Mouse (Mus musculus): ENCODE measurements around the gene Slc26a11. TPM values are rescaled to one million over a fixed set of nuclear protein-coding genes. Genes with fewer than 3 reads are reported as not detected.
"Not testable (repeated sequence)": the region's sequence is repeated elsewhere in the genome, so short reads cannot be mapped to it uniquely, and the experiment has no call there.

Slc26a11 gene
- total and polyA plus RNA-seq, 3 experiments: 1.4 to 3.3 (median 2.6) TPM

- TF ChIP-seq CTCF (conservative IDR thresholded peaks at IDR 0.05 in 1 of 2, IDR thresholded peaks at IDR 0.05 in 1 of 2; ENCODE audit: low read depth in 2 of 2, low read length in 2 of 2) (no peak), ZMIZ1 (IDR thresholded peaks at IDR 0.05; ENCODE audit: low read depth, low read length) (no peak), E2F4 (IDR thresholded peaks at IDR 0.05; ENCODE audit: insufficient replicate concordance, low read depth, low read length) (no peak), GABPA (IDR thresholded peaks at IDR 0.05; ENCODE audit: insufficient replicate concordance, low read depth, low read length) (no peak), JUN (IDR thresholded peaks at IDR 0.05; ENCODE audit: insufficient read depth, low read depth, low read length) (no peak), TCF12 (IDR thresholded peaks at IDR 0.05; ENCODE audit: low read depth, low read length) (peak; percentile 55; the same call in 1 of the 2 replicates), SMC3 (IDR thresholded peaks at IDR 0.05; ENCODE audit: low read depth, low read length) (no peak), ZC3H11A (IDR thresholded peaks at IDR 0.05; ENCODE audit: low read depth, low read length) (no peak), ELF1 (IDR thresholded peaks at IDR 0.05; ENCODE audit: low read depth, low read length) (peak; percentile 68), MAFK (IDR thresholded peaks at IDR 0.05; ENCODE audit: insufficient replicate concordance, low read length) (no peak), USF1 (IDR thresholded peaks at IDR 0.05; ENCODE audit: low read depth, low read length) (no peak), ZKSCAN1 (IDR thresholded peaks at IDR 0.05; ENCODE audit: borderline replicate concordance, low read depth, low read length) (no peak), HCFC1 (IDR thresholded peaks at IDR 0.05; ENCODE audit: low read depth, low read length) (0 out of 2 replicates have a peak, but pooled peaks have one; percentile 35), POLR2AphosphoS2 (IDR thresholded peaks at IDR 0.05; ENCODE audit: low read depth, low read length) (no peak), NELFE (IDR thresholded peaks at IDR 0.05; ENCODE audit: low read depth, low read length) (peak; percentile 39; the same call in 1 of the 2 replicates), IRF4 (IDR thresholded peaks at IDR 0.05; ENCODE audit: low read depth, low read length) (peak; percentile 77), SIN3A (IDR thresholded peaks at IDR 0.05; ENCODE audit: low read length) (peak; percentile 60; the same call in 1 of the 2 replicates), KAT2A (IDR thresholded peaks at IDR 0.05; ENCODE audit: insufficient replicate concordance, low read length) (no peak), PAX5 (IDR thresholded peaks at IDR 0.05; ENCODE audit: low read length) (no peak)
Measured at GRCm38 (mm10) chr11:119384904-119385303, 29.5 kb downstream of the Slc26a11 start (continued).

GRCm38 (mm10) chr11:119386306-119386705 is 30.9 kb downstream of the Slc26a11 start:
- Histone ChIP-seq H3K27ac (ENCODE audit: insufficient read depth, low read depth) (no peak overlapping the region), H3K9me3 (replicated peaks; ENCODE audit: low read length) (no peaks in the 10 kb centered on the region), H3K4me1 (ENCODE audit: control insufficient read depth in 1 of 2, insufficient read depth in 2 of 2) (peaks cover 26 to 48% of the 10 kb centered on the region in 2 experiments), H3K9ac (ENCODE audit: insufficient read depth, low read depth) (no peak overlapping the region), H3K4me3 (replicated peaks in 1 of 3; ENCODE audit: low read depth in 2 of 3, low read length in 2 of 3, poor library complexity in 1 of 3) (no peak overlapping the region), H3K36me3 (replicated peaks in 1 of 2; ENCODE audit: control insufficient read depth in 1 of 2, insufficient read depth in 1 of 2, low read length in 1 of 2) (peaks cover 0 to 2% of the 10 kb centered on the region in 2 experiments), H3K4me2 (ENCODE audit: insufficient read depth, low read depth, poor library complexity, severe bottlenecking) (no peak overlapping the region), H3K79me2 (replicated peaks; ENCODE audit: control insufficient read depth, extremely low read depth, insufficient read depth, poor library complexity, severe bottlenecking) (no peaks in the 10 kb centered on the region), H3K27me3 (replicated peaks) (peaks cover 40% of the 10 kb centered on the region)
- dilution Hi-C loops (cut with MboI; ENCODE audit: extremely low pct_ligation_motif_present, extremely low pct_unique_long_range_greater_than_20kb, low sequenced_read_pairs): no loop called here
- DNase-seq (ENCODE audit: extremely low read depth): no peak
- no peak for TF ChIP-seq HCFC1 (IDR thresholded peaks at IDR 0.05; ENCODE audit: low read depth, low read length)
- no peak for TF ChIP-seq MXI1 (IDR thresholded peaks at IDR 0.05; ENCODE audit: low read depth, low read length)
- no peak for TF ChIP-seq ZNF384 (IDR thresholded peaks at IDR 0.05; ENCODE audit: low read depth, low read length)
- TF ChIP-seq ELF1 (IDR thresholded peaks at IDR 0.05; ENCODE audit: low read depth, low read length): no peak
- TF ChIP-seq SIN3A (IDR thresholded peaks at IDR 0.05; ENCODE audit: low read length): no peak
- in situ Hi-C loops (cut with MboI; ENCODE audit: low pct_ligation_motif_present, low pct_unique_long_range_greater_than_20kb, low sequenced_read_pairs): no loop called here

GRCm38 (mm10) chr11:119387273-119387672 is 31.9 kb downstream of the Slc26a11 start:
- H3K27me3 ChIP-seq (replicated peaks): peaks cover 49% of the 10 kb centered on the region
- H3K79me2 ChIP-seq (replicated peaks; ENCODE audit: control insufficient read depth, extremely low read depth, insufficient read depth, poor library complexity, severe bottlenecking); in situ Hi-C loops (cut with MboI; ENCODE audit: low pct_ligation_motif_present, low pct_unique_long_range_greater_than_20kb, low sequenced_read_pairs); H3K9ac ChIP-seq (ENCODE audit: insufficient read depth, low read depth); H3K36me3 ChIP-seq (replicated peaks in 1 of 2; ENCODE audit: control insufficient read depth in 1 of 2, insufficient read depth in 1 of 2, low read length in 1 of 2); H3K4me3 ChIP-seq (replicated peaks in 1 of 3; ENCODE audit: low read depth in 2 of 3, low read length in 2 of 3, poor library complexity in 1 of 3); H3K27ac ChIP-seq (ENCODE audit: insufficient read depth, low read depth); H3K4me2 ChIP-seq (ENCODE audit: insufficient read depth, low read depth, poor library complexity, severe bottlenecking); dilution Hi-C loops (cut with MboI; ENCODE audit: extremely low pct_ligation_motif_present, extremely low pct_unique_long_range_greater_than_20kb, low sequenced_read_pairs); H3K9me3 ChIP-seq (replicated peaks; ENCODE audit: low read length); DNase-seq (ENCODE audit: extremely low read depth): not testable (repeated sequence)
- H3K4me1 ChIP-seq (ENCODE audit: control insufficient read depth in 1 of 2, insufficient read depth in 2 of 2): peaks cover 28 to 51% of the 10 kb centered on the region in 2 experiments

All from CH12.LX (cell line).